Comparison of ENCODE assay signal across 11 mouse cellular contexts in the genomic region with DNA sequence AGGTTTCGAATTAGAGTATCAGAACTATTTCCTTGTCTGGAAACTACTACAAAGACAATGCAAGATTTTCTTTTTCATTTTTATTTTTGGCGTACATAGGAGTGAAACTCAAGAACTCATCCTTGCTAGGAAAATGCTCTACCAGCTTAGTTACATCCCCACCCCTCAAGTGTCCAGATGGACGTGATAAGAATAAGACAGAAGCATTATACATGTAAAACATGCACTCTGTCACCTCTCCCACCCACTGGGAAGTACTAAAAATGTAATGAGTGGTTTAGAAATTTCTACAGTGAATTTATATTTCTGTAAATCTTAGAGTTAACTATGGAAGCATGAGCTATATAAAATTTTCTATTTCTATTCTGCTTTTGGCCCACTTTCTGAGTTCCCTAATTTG.
"Had no signal": no experiment of that assay in that cellular context is flagged by ENCODE, and none has a peak within 500 bp of the region (broad histone marks: within the 10 kb centered on the region; RNA-seq: fewer than 3 reads in every experiment).

No protein-coding gene starts in this region.

- H3K4me2 ChIP-seq: limb, embryonic 13.5 days; midbrain, embryonic 13.5 days had no signal

- H3K36me3 ChIP-seq: limb, embryonic 13.5 days; midbrain, embryonic 13.5 days had no signal

- ATAC-seq: intestine, postnatal 0 days; midbrain, embryonic 13.5 days had no signal

- H3K27ac ChIP-seq: limb, embryonic 13.5 days; liver, embryonic 14.5 days; midbrain, embryonic 13.5 days had no signal

- DNase-seq: kidney, adult 8-10 months; kidney, postnatal 25 days; lung, adult 18-20 months; lung, postnatal 36 days; spleen, adult 18-20 months; thymus, adult 2 months; thymus, postnatal 25 days had no signal

- H3K4me1 ChIP-seq: limb, embryonic 13.5 days; midbrain, embryonic 13.5 days had no signal

- H3K27me3 ChIP-seq: limb, embryonic 13.5 days; midbrain, embryonic 13.5 days had no signal

- H3K9me3 ChIP-seq: limb, embryonic 13.5 days; midbrain, embryonic 13.5 days had no signal

- H3K4me3 ChIP-seq: limb, embryonic 13.5 days; midbrain, embryonic 13.5 days had no signal

- H3K9ac ChIP-seq: limb, embryonic 13.5 days; liver, embryonic 14.5 days; midbrain, embryonic 13.5 days had no signal
